Mouse (Mus musculus): ENCODE measurements around the gene Nlrp6. TPM values are rescaled to one million over a fixed set of nuclear protein-coding genes. Genes with fewer than 3 reads are reported as not detected.
"Not testable (repeated sequence)": the region's sequence is repeated elsewhere in the genome, so short reads cannot be mapped to it uniquely, and the experiment has no call there.

The Nlrp6 gene
- polyA plus RNA-seq (2015; fragmentation: Nextera tagmentation; extraction: Ambion mirVana) = 4.8 and 7.0 TPM in 2 replicates

GRCm38 (mm10) chr7:140920418-140921029 lies at the start of gene Nlrp6:
Nlrp6 (plus strand) TSS chr7:140920902.
- Histone ChIP-seq H3K27me3 (peaks cover 64% of the 10 kb centered on the region), H3K27ac (replicated peaks) (no peak within 1 kb of the TSS)
- ATAC-seq (ENCODE audit: insufficient read depth) = no peak

DNA sequence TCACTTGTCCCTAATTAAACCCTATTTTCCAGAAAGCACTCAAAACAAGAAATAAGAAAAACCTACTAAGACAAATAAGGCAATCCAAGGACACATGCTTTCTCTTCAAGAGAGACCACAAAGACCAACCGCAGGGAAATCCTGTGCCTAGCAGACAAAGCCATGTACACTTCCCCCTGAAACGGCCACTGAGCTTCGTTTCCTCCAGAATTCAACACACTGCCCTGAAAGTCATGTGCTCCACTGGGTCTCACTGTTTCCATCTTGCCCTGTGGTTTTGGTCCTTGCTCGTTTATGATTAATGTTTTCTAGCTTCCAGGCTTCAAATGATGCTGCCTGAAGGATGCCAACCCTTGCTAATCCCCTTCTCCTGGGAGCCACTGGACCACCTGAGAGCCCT lies 46.5 kb upstream of the Nlrp6 start:
- Histone ChIP-seq H3K9ac (no peak overlapping the region), H3K4me3 (replicated peaks) (no peak overlapping the region), H3K4me2 (no peak overlapping the region), H3K27ac (replicated peaks) (no peak overlapping the region), H3K27me3 (no peaks in the 10 kb centered on the region), H3K9me3 (replicated peaks) (no peaks in the 10 kb centered on the region), H3K4me1 (replicated peaks) (peaks cover 8% of the 10 kb centered on the region), H3K36me3 (replicated peaks) (peaks cover 61% of the 10 kb centered on the region)
- WGBS (ENCODE audit: insufficient replicate concordance) = 15% methylated on average over 4 of the region's 4 CpGs
- no peak for ATAC-seq (ENCODE audit: insufficient read depth)

More at GRCm38 (mm10) chr7:140920418-140921029, at the start of gene Nlrp6:
- Histone ChIP-seq H3K4me1 (replicated peaks) (peaks cover 27% of the 10 kb centered on the region), H3K9ac (no peak within 1 kb of the TSS), H3K4me3 (replicated peaks) (no peak within 1 kb of the TSS), H3K9me3 (replicated peaks) (no peaks in the 10 kb centered on the region), H3K36me3 (replicated peaks) (no peaks in the 10 kb centered on the region), H3K4me2 (no peak within 1 kb of the TSS)
- WGBS (ENCODE audit: insufficient replicate concordance) = 42% methylated on average over 8 of the region's 8 CpGs

DNA sequence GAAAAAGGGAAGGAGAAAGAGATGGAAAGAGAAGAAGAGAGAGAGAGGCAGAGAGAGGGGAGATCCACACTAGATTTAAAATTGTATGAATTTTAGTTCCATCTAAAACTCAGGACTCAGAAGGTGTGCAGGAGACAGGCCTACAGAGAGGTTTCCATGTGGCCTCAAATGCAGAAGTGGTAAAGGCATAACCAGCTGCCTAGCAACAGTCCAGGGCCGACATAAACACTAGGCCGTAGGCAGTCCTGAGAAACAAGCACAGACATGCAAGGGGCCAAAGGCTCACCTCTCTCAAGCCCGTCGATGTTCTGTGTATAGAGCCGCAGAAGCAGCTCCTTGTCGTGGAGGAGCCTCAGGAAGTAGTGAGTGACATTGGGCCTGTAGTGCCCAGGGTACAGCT lies 43.3 kb upstream of the Nlrp6 start:
- Histone ChIP-seq H3K9ac (no peak overlapping the region), H3K4me2 (no peak overlapping the region), H3K4me1 (replicated peaks) (peaks cover 28% of the 10 kb centered on the region), H3K27me3 (no peaks in the 10 kb centered on the region), H3K36me3 (replicated peaks) (peaks cover 40% of the 10 kb centered on the region), H3K9me3 (replicated peaks) (no peaks in the 10 kb centered on the region), H3K27ac (replicated peaks) (no peak overlapping the region), H3K4me3 (replicated peaks) (no peak overlapping the region)
- WGBS (ENCODE audit: insufficient replicate concordance) = 58% methylated on average over 6 of the region's 6 CpGs
- ATAC-seq (ENCODE audit: insufficient read depth) = no peak

- Histone ChIP-seq H3K4me2 (peak overlapping the region; percentile 94), H3K4me1 (replicated peaks) (peaks cover 42% of the 10 kb centered on the region), H3K4me3 (replicated peaks) (peak overlapping the region; percentile 7; the same call in 1 of the 2 replicates), H3K36me3 (replicated peaks) (peaks cover 36% of the 10 kb centered on the region), H3K9me3 (replicated peaks) (no peaks in the 10 kb centered on the region), H3K9ac (no peak overlapping the region), H3K27ac (replicated peaks) (0 out of 2 replicates have a peak overlapping the region, but pooled peaks have one; percentile 4), H3K27me3 (no peaks in the 10 kb centered on the region)
- 26% methylated on average over 7 of the region's 7 CpGs for WGBS (ENCODE audit: insufficient replicate concordance)
- no peak for ATAC-seq (ENCODE audit: insufficient read depth)
Observed at GRCm38 (mm10) chr7:140879355-140879754, 41.3 kb upstream of the Nlrp6 start.

DNA sequence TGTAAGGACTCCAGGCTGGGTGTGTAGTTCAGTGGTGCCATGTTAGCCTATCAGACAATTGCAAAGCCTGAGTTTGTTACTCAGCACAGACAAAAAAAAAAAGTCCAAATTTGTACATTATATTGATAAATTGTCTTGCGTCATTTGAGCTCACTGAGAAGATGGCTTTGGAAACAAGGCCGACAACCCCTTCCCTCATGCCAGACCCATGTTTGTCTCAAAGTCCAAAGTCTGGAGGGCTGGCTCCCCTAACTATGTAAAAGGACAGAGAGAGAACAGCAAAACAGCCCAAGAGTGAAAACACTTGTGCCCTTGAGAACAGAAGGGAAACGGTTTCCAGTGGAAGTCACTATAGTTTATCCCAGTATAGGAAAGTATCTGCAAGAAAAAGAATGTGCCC lies 40.3 kb upstream of the Nlrp6 start:
- no peak for ATAC-seq (ENCODE audit: insufficient read depth)
- no peaks in the 10 kb centered on the region for H3K9me3 ChIP-seq (replicated peaks)
- WGBS (ENCODE audit: insufficient replicate concordance) = 49% methylated on average over 3 of the region's 3 CpGs
- H3K27me3 ChIP-seq = no peaks in the 10 kb centered on the region
- peaks cover 34% of the 10 kb centered on the region for H3K36me3 ChIP-seq (replicated peaks)
- peak overlapping the region; percentile 94 for H3K4me2 ChIP-seq
- H3K4me1 ChIP-seq (replicated peaks) = peaks cover 42% of the 10 kb centered on the region
- peak overlapping the region; percentile 90 for H3K27ac ChIP-seq (replicated peaks)
- H3K4me3 ChIP-seq (replicated peaks) = peak overlapping the region; percentile 76
- peak overlapping the region; percentile 84; the same call in 1 of the 2 replicates for H3K9ac ChIP-seq

GRCm38 (mm10) chr7:140880865-140881515 lies 39.7 kb upstream of the Nlrp6 start:
- H3K36me3 ChIP-seq (replicated peaks) = peaks cover 33% of the 10 kb centered on the region
- H3K4me1 ChIP-seq (replicated peaks) = peaks cover 42% of the 10 kb centered on the region
- peak overlapping the region; percentile 76 for H3K4me3 ChIP-seq (replicated peaks)
- WGBS (ENCODE audit: insufficient replicate concordance) = 2% methylated on average over 8 of the region's 8 CpGs
- peak overlapping the region; percentile 90 for H3K27ac ChIP-seq (replicated peaks)
- peak overlapping the region; percentile 94 for H3K4me2 ChIP-seq
- no peaks in the 10 kb centered on the region for H3K27me3 ChIP-seq
- H3K9ac ChIP-seq = peak overlapping the region; percentile 84
- H3K9me3 ChIP-seq (replicated peaks) = no peaks in the 10 kb centered on the region
- no peak for ATAC-seq (ENCODE audit: insufficient read depth)

GRCm38 (mm10) chr7:140881696-140882468 lies 38.8 kb upstream of the Nlrp6 start, which contains the start of the genes Psmd13 and Sirt3:
Psmd13 (plus strand) TSS chr7:140881968.
Sirt3 (minus strand) TSS chr7:140882309.
- H3K4me1 ChIP-seq (replicated peaks) = peaks cover 42% of the 10 kb centered on the region
- ATAC-seq (ENCODE audit: insufficient read depth) = peak; percentile 94
- peak within 1 kb of the TSS; percentile 76 for H3K4me3 ChIP-seq (replicated peaks)
- H3K36me3 ChIP-seq (replicated peaks) = peaks cover 34% of the 10 kb centered on the region
- no peaks in the 10 kb centered on the region for H3K9me3 ChIP-seq (replicated peaks)
- H3K9ac ChIP-seq = peak within 1 kb of the TSS; percentile 84
- peak within 1 kb of the TSS; percentile 90 for H3K27ac ChIP-seq (replicated peaks)
- under 1% methylated on average over 59 of the region's 59 CpGs for WGBS (ENCODE audit: insufficient replicate concordance)
- no peaks in the 10 kb centered on the region for H3K27me3 ChIP-seq
- peak within 1 kb of the TSS; percentile 94 for H3K4me2 ChIP-seq

GRCm38 (mm10) chr7:140882469-140882803 lies 38.3 kb upstream of the Nlrp6 start:
- under 1% methylated on average over 12 of the region's 12 CpGs for WGBS (ENCODE audit: insufficient replicate concordance)
- Histone ChIP-seq H3K36me3 (replicated peaks) (peaks cover 38% of the 10 kb centered on the region), H3K4me3 (replicated peaks) (peak overlapping the region; percentile 76), H3K4me2 (peak overlapping the region; percentile 94), H3K9ac (peak overlapping the region; percentile 84), H3K4me1 (replicated peaks) (peaks cover 42% of the 10 kb centered on the region), H3K9me3 (replicated peaks) (no peaks in the 10 kb centered on the region), H3K27ac (replicated peaks) (peak overlapping the region; percentile 90), H3K27me3 (no peaks in the 10 kb centered on the region)
- ATAC-seq (ENCODE audit: insufficient read depth) = peak; percentile 14

DNA sequence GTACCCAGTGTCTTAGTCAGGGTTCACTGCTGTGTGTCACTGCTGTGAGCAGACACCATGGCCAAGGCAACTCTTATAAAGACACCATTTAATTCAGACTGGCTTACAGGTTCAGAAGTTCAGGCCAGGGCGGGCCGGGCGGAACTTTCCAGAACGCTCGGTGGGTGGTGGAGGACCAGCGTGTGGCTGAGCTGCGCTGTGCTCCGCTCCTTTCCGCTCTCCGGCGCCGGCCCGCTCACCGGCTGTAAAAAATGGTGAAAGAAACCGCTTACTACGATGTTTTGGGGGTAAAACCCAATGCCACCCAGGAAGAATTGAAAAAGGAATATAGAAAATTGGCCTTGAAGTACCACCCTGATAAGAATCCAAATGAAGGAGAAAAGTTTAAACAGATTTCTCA lies 30.1 kb upstream of the Nlrp6 start:
- not testable (repeated sequence) for H3K27me3 ChIP-seq; H3K4me1 ChIP-seq (replicated peaks); H3K27ac ChIP-seq (replicated peaks); H3K4me2 ChIP-seq; H3K9ac ChIP-seq; H3K9me3 ChIP-seq (replicated peaks); H3K4me3 ChIP-seq (replicated peaks); ATAC-seq (ENCODE audit: insufficient read depth)
- peaks cover 77% of the 10 kb centered on the region for H3K36me3 ChIP-seq (replicated peaks)
- 91% methylated on average over 16 of the region's 16 CpGs for WGBS (ENCODE audit: insufficient replicate concordance)

- H3K27me3 ChIP-seq = no peaks in the 10 kb centered on the region
- no peaks in the 10 kb centered on the region for H3K4me1 ChIP-seq (replicated peaks)
- no peak for ATAC-seq (ENCODE audit: insufficient read depth)
- H3K4me2 ChIP-seq = no peak overlapping the region
- no peaks in the 10 kb centered on the region for H3K9me3 ChIP-seq (replicated peaks)
- H3K36me3 ChIP-seq (replicated peaks) = peaks cover 74% of the 10 kb centered on the region
- 81% methylated on average over 7 of the region's 7 CpGs for WGBS (ENCODE audit: insufficient replicate concordance)
- H3K4me3 ChIP-seq (replicated peaks) = no peak overlapping the region
- no peak overlapping the region for H3K9ac ChIP-seq
- no peak overlapping the region for H3K27ac ChIP-seq (replicated peaks)
Observed at GRCm38 (mm10) chr7:140894031-140894430, 26.7 kb upstream of the Nlrp6 start.

DNA sequence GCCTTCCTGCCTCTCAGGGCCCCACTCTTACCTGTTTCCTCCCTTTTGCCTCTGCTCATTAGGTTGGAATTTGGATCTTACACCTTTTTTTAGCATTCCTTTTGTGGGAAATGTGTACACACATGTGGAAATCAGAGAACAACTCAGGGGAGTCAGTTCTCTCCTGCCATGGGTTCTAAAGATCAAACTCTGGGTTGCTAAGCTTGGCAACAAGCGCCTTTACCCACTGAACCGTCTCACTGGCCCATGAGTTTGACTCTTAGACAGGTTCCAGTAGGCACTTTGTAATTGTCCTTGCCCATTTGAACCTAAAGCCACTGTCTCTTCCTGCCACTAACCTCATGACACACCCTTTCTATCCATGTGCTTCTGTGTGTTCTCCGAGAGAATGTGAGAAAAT lies 26.1 kb upstream of the Nlrp6 start:
- ATAC-seq (ENCODE audit: insufficient read depth) = no peak
- peaks cover 70% of the 10 kb centered on the region for H3K36me3 ChIP-seq (replicated peaks)
- 85% methylated on average over 3 of the region's 3 CpGs for WGBS (ENCODE audit: insufficient replicate concordance)
- no peak overlapping the region for H3K27ac ChIP-seq (replicated peaks)
- no peaks in the 10 kb centered on the region for H3K9me3 ChIP-seq (replicated peaks)
- no peak overlapping the region for H3K4me2 ChIP-seq
- H3K9ac ChIP-seq = no peak overlapping the region
- H3K4me1 ChIP-seq (replicated peaks) = no peaks in the 10 kb centered on the region
- no peaks in the 10 kb centered on the region for H3K27me3 ChIP-seq
- no peak overlapping the region for H3K4me3 ChIP-seq (replicated peaks)
